Mouse (Mus musculus): Measurements from ENCODE around the gene Olfr995. TPM values are rescaled to one million over a fixed set of nuclear protein-coding genes. Genes with fewer than 3 reads are reported as not detected.

Gene Olfr995
- not detected in 2 replicates for polyA plus RNA-seq (2015; fragmentation: Nextera tagmentation; extraction: Ambion mirVana)

DNA sequence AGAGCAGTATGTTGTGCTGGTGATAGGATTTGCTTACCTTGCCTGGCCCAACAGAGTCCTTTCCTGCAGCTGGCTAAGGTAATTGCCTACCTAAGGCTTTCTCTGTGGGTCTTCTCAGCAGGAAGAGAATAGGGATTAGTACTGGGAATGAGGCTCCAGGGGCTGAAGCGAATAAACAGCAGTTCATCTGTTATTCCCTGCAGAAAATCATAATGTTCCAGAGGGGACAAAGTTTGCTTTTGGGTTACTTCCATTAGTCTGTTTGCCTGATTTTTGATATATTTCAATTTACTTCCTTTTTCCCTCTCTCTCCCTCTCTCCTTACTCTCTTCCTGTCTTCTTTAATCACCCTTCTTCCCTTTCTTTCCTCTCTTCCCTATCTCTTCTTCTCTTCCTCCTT, at the start of gene Olfr995:
Gene Olfr995, minus strand, starts transcription at position 101 of the 400 bp plus-strand sequence.
- H3K4me1 ChIP-seq (ENCODE audit: insufficient read depth, low read length), result no peaks in the 10 kb centered on the region
- no peaks in the 10 kb centered on the region for H3K27me3 ChIP-seq (ENCODE audit: insufficient read depth, low read length)
- no peak within 1 kb of the TSS for H3K27ac ChIP-seq (ENCODE audit: low read length)
- ATAC-seq (ENCODE audit: low FRiP score, low TSS enrichment), result no peak
- WGBS, result 36% methylated on average over 1 of the region's 1 CpGs
- H3K9me3 ChIP-seq (ENCODE audit: low read length), result no peaks in the 10 kb centered on the region
- H3K36me3 ChIP-seq (ENCODE audit: insufficient read depth, low read length), result no peaks in the 10 kb centered on the region
- H3K4me3 ChIP-seq (ENCODE audit: low read length), result no peak within 1 kb of the TSS
- H3K9ac ChIP-seq (replicated peaks; ENCODE audit: low read length), result no peak within 1 kb of the TSS
- H3K4me2 ChIP-seq (replicated peaks; ENCODE audit: low read depth, low read length), result no peak within 1 kb of the TSS

DNA sequence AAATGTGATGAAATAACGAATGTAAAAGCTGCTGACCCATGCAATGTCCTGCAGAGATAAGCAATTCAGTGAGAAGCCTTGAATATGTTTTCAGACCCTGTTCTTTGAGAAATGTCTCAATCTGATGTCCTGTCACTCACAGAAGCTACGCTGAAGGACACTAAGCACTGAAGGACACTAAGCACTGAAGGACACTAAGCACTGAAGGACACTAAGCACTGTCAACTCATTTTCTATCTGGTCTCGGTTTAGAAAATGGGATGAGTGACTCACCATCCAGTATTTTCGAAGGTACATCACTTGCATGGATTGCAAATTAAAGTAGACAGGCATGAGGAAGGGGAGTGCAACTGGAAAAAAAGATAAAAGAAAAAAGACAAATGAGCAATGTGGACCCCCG, 47.0 kb upstream of the Olfr995 start:
- no peaks in the 10 kb centered on the region for H3K27me3 ChIP-seq (ENCODE audit: insufficient read depth, low read length)
- H3K9ac ChIP-seq (replicated peaks; ENCODE audit: low read length), result no peak overlapping the region
- WGBS, result 78% methylated on average over 5 of the region's 5 CpGs
- no peak overlapping the region for H3K4me2 ChIP-seq (replicated peaks; ENCODE audit: low read depth, low read length)
- H3K36me3 ChIP-seq (ENCODE audit: insufficient read depth, low read length), result no peaks in the 10 kb centered on the region
- no peaks in the 10 kb centered on the region for H3K4me1 ChIP-seq (ENCODE audit: insufficient read depth, low read length)
- no peak for ATAC-seq (ENCODE audit: low FRiP score, low TSS enrichment)
- no peak overlapping the region for H3K4me3 ChIP-seq (ENCODE audit: low read length)
- no peaks in the 10 kb centered on the region for H3K9me3 ChIP-seq (ENCODE audit: low read length)
- H3K27ac ChIP-seq (ENCODE audit: low read length), result no peak overlapping the region

DNA sequence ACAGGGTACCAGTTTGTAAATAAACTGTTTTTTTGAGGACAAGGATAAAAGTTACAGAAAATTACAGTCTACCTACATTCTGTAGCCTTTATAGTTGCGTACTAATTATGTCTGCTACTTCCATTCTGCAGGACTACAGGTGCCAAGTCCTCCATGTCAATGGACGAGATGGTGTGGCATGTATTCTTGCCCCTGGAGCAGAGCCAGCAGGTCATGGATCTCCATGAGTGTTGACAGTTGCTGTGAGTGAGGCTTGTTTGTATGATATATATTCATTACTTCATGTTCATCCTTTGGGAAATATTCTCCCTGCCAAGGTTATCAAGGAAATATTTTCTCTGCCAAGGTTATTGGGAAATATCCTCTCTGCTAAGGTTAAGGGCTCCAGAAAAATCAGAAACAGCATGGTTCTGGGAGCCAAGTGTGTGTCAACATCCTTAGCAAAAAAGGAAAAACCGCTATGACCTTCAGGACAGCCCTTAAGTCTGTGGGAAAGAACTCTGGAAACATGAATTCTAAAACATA, 23.4 kb upstream of the Olfr995 start:
- no peaks in the 10 kb centered on the region for H3K27me3 ChIP-seq (ENCODE audit: insufficient read depth, low read length)
- H3K36me3 ChIP-seq (ENCODE audit: insufficient read depth, low read length), result no peaks in the 10 kb centered on the region
- H3K4me3 ChIP-seq (ENCODE audit: low read length), result no peak overlapping the region
- no peak overlapping the region for H3K9ac ChIP-seq (replicated peaks; ENCODE audit: low read length)
- H3K4me1 ChIP-seq (ENCODE audit: insufficient read depth, low read length), result no peaks in the 10 kb centered on the region
- no peaks in the 10 kb centered on the region for H3K9me3 ChIP-seq (ENCODE audit: low read length)
- no peak for ATAC-seq (ENCODE audit: low FRiP score, low TSS enrichment)
- H3K27ac ChIP-seq (ENCODE audit: low read length), result no peak overlapping the region
- 77% methylated on average over 3 of the region's 3 CpGs for WGBS
- H3K4me2 ChIP-seq (replicated peaks; ENCODE audit: low read depth, low read length), result no peak overlapping the region

DNA sequence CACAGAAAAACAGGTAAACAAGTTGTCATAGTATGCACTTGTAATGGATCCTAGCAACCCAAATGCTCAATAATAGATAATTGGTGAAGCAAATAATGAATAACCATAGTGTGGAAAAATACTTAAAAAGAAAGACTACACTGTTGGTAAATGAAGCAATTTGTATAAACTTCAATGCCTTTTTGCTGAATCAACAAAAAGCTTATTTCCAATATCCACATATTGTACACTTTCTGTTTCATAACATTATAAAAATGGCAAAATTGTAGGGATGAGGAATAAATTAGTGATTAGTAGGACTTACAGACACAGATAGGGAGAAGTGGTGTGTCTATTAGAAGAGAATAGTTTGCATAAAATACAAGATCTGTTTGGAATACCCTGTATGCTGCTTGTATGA, 893 bp downstream of the Olfr995 start:
- H3K36me3 ChIP-seq (ENCODE audit: insufficient read depth, low read length), result no peaks in the 10 kb centered on the region
- H3K9ac ChIP-seq (replicated peaks; ENCODE audit: low read length), result no peak overlapping the region
- no peak overlapping the region for H3K4me2 ChIP-seq (replicated peaks; ENCODE audit: low read depth, low read length)
- no peaks in the 10 kb centered on the region for H3K27me3 ChIP-seq (ENCODE audit: insufficient read depth, low read length)
- ATAC-seq (ENCODE audit: low FRiP score, low TSS enrichment), result no peak
- H3K4me3 ChIP-seq (ENCODE audit: low read length), result no peak overlapping the region
- no peak overlapping the region for H3K27ac ChIP-seq (ENCODE audit: low read length)
- H3K4me1 ChIP-seq (ENCODE audit: insufficient read depth, low read length), result no peaks in the 10 kb centered on the region
- H3K9me3 ChIP-seq (ENCODE audit: low read length), result no peaks in the 10 kb centered on the region

DNA sequence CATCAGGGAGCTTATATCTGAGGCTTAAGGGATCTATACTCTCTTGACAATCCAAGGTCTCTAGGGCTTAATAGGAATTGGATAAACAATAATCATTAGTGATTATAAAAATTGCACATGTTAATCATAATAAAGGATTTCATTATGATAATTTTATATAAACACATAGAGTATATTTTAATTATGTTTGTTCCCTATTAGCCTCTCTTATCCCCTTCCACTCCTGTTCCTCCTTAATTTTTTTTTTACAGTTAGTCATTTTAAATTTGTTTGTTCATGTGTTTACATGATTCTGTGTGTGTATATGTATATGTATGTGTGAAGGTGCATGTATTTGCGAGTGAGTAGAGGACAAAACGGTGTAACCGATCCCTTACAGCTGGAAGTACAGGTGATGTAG, 7.1 kb downstream of the Olfr995 start, which contains the start of gene Olfr994:
Gene Olfr994, minus strand, starts transcription at position 101 of the 400 bp plus-strand sequence.
- ATAC-seq (ENCODE audit: low FRiP score, low TSS enrichment), result no peak
- no peaks in the 10 kb centered on the region for H3K9me3 ChIP-seq (ENCODE audit: low read length)

DNA sequence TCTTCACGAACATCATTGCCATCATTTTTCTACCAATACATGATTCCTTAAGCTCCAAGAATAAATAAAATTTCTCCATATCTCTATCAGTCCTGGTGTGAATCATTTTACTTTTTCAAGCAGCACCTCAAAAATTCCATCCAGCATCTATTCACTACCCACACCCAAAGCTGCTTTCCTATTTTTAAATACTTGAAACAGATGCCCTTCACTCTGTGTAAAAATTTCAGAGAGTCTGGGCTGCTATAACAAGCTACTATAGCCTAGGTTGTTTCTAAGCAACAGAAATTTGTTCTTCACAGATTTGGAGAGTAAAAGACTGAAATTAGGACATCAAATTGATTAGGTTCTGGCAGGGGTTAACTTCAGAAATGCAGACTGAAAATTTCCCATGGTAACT, 17.5 kb downstream of the Olfr995 start:
- Histone ChIP-seq H3K9me3 (ENCODE audit: low read length) (no peaks in the 10 kb centered on the region), H3K9ac (replicated peaks; ENCODE audit: low read length) (no peak overlapping the region), H3K4me1 (ENCODE audit: insufficient read depth, low read length) (no peaks in the 10 kb centered on the region), H3K4me3 (ENCODE audit: low read length) (no peak overlapping the region), H3K27ac (ENCODE audit: low read length) (no peak overlapping the region), H3K4me2 (replicated peaks; ENCODE audit: low read depth, low read length) (no peak overlapping the region), H3K36me3 (ENCODE audit: insufficient read depth, low read length) (no peaks in the 10 kb centered on the region), H3K27me3 (ENCODE audit: insufficient read depth, low read length) (no peaks in the 10 kb centered on the region)
- 94% methylated on average over 1 of the region's 1 CpGs for WGBS
- no peak for ATAC-seq (ENCODE audit: low FRiP score, low TSS enrichment)

More for the DNA sequence above, 7.1 kb downstream of the Olfr995 start, which contains the start of gene Olfr994:
- WGBS, result 88% methylated on average over 3 of the region's 3 CpGs
- Histone ChIP-seq H3K4me3 (ENCODE audit: low read length) (no peak within 1 kb of the TSS), H3K27me3 (ENCODE audit: insufficient read depth, low read length) (no peaks in the 10 kb centered on the region), H3K27ac (ENCODE audit: low read length) (no peak within 1 kb of the TSS), H3K36me3 (ENCODE audit: insufficient read depth, low read length) (no peaks in the 10 kb centered on the region), H3K4me2 (replicated peaks; ENCODE audit: low read depth, low read length) (no peak within 1 kb of the TSS), H3K4me1 (ENCODE audit: insufficient read depth, low read length) (no peaks in the 10 kb centered on the region), H3K9ac (replicated peaks; ENCODE audit: low read length) (no peak within 1 kb of the TSS)

DNA sequence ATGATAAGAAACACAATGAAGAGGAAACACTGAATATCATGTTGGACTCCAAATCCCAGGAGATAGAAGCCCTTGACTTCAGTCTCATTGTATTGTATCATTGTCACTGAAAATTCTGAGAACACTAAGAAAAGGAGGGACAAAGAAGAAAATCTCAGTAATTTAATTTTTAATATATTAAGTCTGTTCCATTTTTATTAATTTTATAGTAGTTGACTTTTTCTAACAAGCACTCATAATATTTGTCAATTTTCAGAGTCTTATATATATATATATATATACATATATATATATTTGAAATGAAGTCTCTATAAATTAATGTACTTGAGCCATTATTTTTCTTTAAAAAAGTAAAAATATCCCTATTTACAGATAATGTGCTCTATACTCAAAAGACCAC, 28.7 kb downstream of the Olfr995 start, which contains the start of gene Olfr993:
Gene Olfr993, minus strand, starts transcription at position 101 of the 400 bp plus-strand sequence.
- Histone ChIP-seq H3K9ac (replicated peaks; ENCODE audit: low read length) (no peak within 1 kb of the TSS), H3K4me3 (ENCODE audit: low read length) (no peak within 1 kb of the TSS), H3K36me3 (ENCODE audit: insufficient read depth, low read length) (no peaks in the 10 kb centered on the region), H3K4me2 (replicated peaks; ENCODE audit: low read depth, low read length) (no peak within 1 kb of the TSS), H3K27ac (ENCODE audit: low read length) (no peak within 1 kb of the TSS), H3K4me1 (ENCODE audit: insufficient read depth, low read length) (no peaks in the 10 kb centered on the region), H3K9me3 (ENCODE audit: low read length) (no peaks in the 10 kb centered on the region), H3K27me3 (ENCODE audit: insufficient read depth, low read length) (no peaks in the 10 kb centered on the region)
- ATAC-seq (ENCODE audit: low FRiP score, low TSS enrichment), result no peak

DNA sequence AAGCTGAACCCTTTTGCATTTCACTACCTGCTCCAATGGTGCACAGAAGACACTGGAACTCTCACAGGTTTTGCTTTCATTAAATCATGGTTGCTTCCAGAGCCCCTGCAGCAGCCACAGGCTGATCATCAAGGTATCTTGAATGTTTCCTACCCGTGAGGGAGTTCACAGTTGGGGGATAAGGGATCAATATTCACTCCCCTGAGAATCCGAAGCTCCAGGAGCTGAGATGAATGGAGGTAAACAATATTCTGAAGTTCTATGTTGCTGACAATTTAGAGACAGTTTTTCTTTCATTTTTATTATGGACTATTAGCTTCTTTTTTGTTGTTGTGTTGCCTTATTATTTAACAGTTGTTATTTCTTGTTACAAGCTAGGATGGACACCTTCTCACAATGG, 34.1 kb downstream of the Olfr995 start, which contains the start of gene Olfr992:
Gene Olfr992, minus strand, starts transcription at position 101 of the 400 bp plus-strand sequence.
- H3K4me1 ChIP-seq (ENCODE audit: insufficient read depth, low read length), result no peaks in the 10 kb centered on the region
- H3K36me3 ChIP-seq (ENCODE audit: insufficient read depth, low read length), result no peaks in the 10 kb centered on the region
- H3K4me3 ChIP-seq (ENCODE audit: low read length), result no peak within 1 kb of the TSS
- no peak within 1 kb of the TSS for H3K4me2 ChIP-seq (replicated peaks; ENCODE audit: low read depth, low read length)
- H3K27me3 ChIP-seq (ENCODE audit: insufficient read depth, low read length), result no peaks in the 10 kb centered on the region
- H3K9me3 ChIP-seq (ENCODE audit: low read length), result no peaks in the 10 kb centered on the region
- ATAC-seq (ENCODE audit: low FRiP score, low TSS enrichment), result no peak
- H3K9ac ChIP-seq (replicated peaks; ENCODE audit: low read length), result no peak within 1 kb of the TSS
- 54% methylated on average over 2 of the region's 2 CpGs for WGBS
- no peak within 1 kb of the TSS for H3K27ac ChIP-seq (ENCODE audit: low read length)

Other genes with a start within 250 kb of the Olfr995 start
- gene Lrrc55, start 246.4 kb downstream of the Olfr995 start, polyA plus RNA-seq (2015; fragmentation: Nextera tagmentation; extraction: Ambion mirVana), result 0.68 and 0.80 TPM in 2 replicates
- gene Olfr987, start 104.3 kb downstream of the Olfr995 start, polyA plus RNA-seq (2015; fragmentation: Nextera tagmentation; extraction: Ambion mirVana), result not detected in 2 replicates
- gene Olfr988, start 80.4 kb downstream of the Olfr995 start, polyA plus RNA-seq (2015; fragmentation: Nextera tagmentation; extraction: Ambion mirVana), result not detected in 2 replicates
- not detected in 2 replicates for gene Olfr992, start 34.2 kb downstream of the Olfr995 start, polyA plus RNA-seq (2015; fragmentation: Nextera tagmentation; extraction: Ambion mirVana)
- not detected in 2 replicates for gene Olfr993, start 28.8 kb downstream of the Olfr995 start, polyA plus RNA-seq (2015; fragmentation: Nextera tagmentation; extraction: Ambion mirVana)
- gene Olfr994, start 7.2 kb downstream of the Olfr995 start, polyA plus RNA-seq (2015; fragmentation: Nextera tagmentation; extraction: Ambion mirVana), result not detected in 2 replicates
- gene 4833423E24Rik, start 75.4 kb upstream of the Olfr995 start, polyA plus RNA-seq (2015; fragmentation: Nextera tagmentation; extraction: Ambion mirVana), result not detected in 2 replicates
- gene Olfr996, start 135.6 kb upstream of the Olfr995 start, polyA plus RNA-seq (2015; fragmentation: Nextera tagmentation; extraction: Ambion mirVana), result not detected in 2 replicates
- gene Olfr998, start 145.3 kb upstream of the Olfr995 start, polyA plus RNA-seq (2015; fragmentation: Nextera tagmentation; extraction: Ambion mirVana), result not detected in 2 replicates
- not detected in 2 replicates for gene Olfr1000, start 168.3 kb upstream of the Olfr995 start, polyA plus RNA-seq (2015; fragmentation: Nextera tagmentation; extraction: Ambion mirVana)
- gene Olfr1002, start 207.1 kb upstream of the Olfr995 start, polyA plus RNA-seq (2015; fragmentation: Nextera tagmentation; extraction: Ambion mirVana), result not detected in 2 replicates
- not detected in 2 replicates for gene Olfr154, start 220.8 kb upstream of the Olfr995 start, polyA plus RNA-seq (2015; fragmentation: Nextera tagmentation; extraction: Ambion mirVana)
- not detected in 2 replicates for gene Olfr1006, start 235.1 kb upstream of the Olfr995 start, polyA plus RNA-seq (2015; fragmentation: Nextera tagmentation; extraction: Ambion mirVana)
- not detected in 2 replicates for gene Olfr1008, start 245.8 kb upstream of the Olfr995 start, polyA plus RNA-seq (2015; fragmentation: Nextera tagmentation; extraction: Ambion mirVana)

Data from kidney, embryonic 16.5 days (tissue).